Mouse (Mus musculus): ENCODE data around the gene Hscb.
A peak's percentile ranks its signal among the peaks of the same experiment; 100 is the strongest.

Hscb gene

DNA sequence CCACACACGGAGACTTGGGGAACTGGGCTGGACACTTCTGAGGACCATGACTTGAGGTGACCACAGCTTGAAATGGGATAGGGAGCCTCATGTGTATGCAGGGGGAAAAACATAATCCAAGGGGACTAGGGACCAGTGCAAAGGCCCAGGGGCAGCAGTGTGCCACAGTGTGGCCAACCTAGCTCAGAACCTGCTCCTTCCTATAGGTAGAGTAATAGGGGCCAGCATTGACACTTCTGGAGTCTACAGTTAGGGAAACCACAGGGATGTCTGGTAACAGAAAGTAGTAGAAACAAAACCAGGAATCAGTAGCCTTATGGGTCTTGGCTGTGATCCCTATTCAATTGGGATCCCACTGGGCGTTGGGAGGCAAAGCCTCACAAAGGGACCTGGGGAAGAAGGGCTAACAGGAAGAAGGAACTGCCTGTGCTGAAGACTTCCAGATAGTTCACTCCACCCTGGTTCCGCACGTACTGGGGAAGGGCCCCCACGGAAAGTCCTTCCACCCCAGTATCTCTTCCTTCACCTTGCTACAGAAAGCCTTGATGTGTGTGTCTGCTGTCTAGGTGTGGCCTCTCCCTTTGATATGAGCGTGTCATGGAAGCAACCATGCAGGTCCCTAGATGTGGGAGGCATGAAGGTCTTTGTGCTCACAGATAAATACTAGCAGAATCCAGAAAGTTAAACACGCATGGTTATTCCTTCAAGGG is 57.9 kb downstream of the Hscb start:
- DNase-seq (ENCODE audit: low spot score): no peak

- peak; percentile 65 for DNase-seq (ENCODE audit: low spot score)
Measured at GRCm38 (mm10) chr5:110780761-110781528, 58.6 kb downstream of the Hscb start.

- peak; percentile 93 for DNase-seq (ENCODE audit: low spot score)
Measured at GRCm38 (mm10) chr5:110779998-110780760, 59.4 kb downstream of the Hscb start, which contains the start of gene Pus1. Gene Pus1 (minus strand): TSS chr5:110780659.

DNA sequence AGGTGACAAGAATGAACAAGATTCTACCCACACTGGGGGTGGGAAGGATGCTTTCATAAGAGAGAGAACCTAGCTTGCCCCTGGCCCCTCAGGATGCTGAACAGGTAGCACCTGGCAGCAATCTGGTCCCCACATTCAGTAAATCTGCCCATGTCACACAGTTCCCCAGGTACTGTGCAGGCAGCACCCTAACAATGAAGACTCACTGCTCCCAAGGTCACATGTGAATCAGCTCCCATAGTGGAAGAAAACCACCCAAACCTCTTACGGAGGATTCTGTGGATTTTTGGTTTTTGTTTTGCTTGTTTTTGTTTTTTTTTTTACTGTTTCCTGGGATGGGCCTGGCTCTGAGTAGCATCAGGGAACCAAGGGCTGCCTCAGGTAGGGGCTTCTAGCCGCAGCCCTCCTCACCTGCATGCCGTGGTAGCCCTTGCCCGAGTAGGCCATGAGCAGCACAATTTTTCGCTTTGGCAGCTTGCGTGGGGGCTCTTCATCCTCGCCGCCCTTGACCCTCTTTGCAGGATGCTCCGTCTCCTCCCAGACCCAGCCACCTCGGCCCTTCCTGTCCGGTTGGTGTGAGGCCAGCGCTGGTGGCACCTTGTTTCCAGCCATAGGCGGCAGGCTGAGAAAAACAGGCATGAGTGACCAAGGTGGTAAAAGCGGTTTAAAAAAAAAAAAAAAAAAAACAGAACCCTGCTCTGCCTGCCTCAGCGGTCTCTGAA is 60.1 kb downstream of the Hscb start:
- DNase-seq (ENCODE audit: low spot score): no peak
